Mouse (Mus musculus) neural tube, embryonic 12.5 days (tissue): ENCODE results near the gene BC048403. TPM values are rescaled to one million over a fixed set of nuclear protein-coding genes. Genes with fewer than 3 reads are reported as not detected.
A peak's percentile ranks its signal among the peaks of the same experiment; 100 is the strongest.
"Not testable (repeated sequence)": the region's sequence is repeated elsewhere in the genome, so short reads cannot be mapped to it uniquely, and the experiment has no call there.

Experiments used
- ATAC-seq: fragments of 200-750 bp; cut with Nextera tagmentation; 2 replicates; pipeline ENCODE4 v1.8.0; 2017; ENCODE audit warnings: low read depth, mild to moderate bottlenecking, moderate TSS enrichment, moderate library complexity; ENCODE audit not compliant: low FRiP score
- H3K27ac ChIP-seq: fragments of 300-500 bp; sonication (generic); 2 replicates; pipeline ENCODE4 v1.5.1; 2016
- H3K27me3 ChIP-seq: fragments of 300-500 bp; sonication (generic); replicated peaks from 2 replicates; pipeline ENCODE4 v1.6.1; 2016; ENCODE audit warnings: mild to moderate bottlenecking
- H3K36me3 ChIP-seq: fragments of 300-500 bp; sonication (generic); 2 replicates; pipeline ENCODE4 v1.6.1; 2016; ENCODE audit warnings: mild to moderate bottlenecking
- H3K4me1 ChIP-seq: fragments of 300-500 bp; sonication (generic); 2 replicates; pipeline ENCODE4 v1.6.1; 2016
- H3K4me2 ChIP-seq: fragments of 300-500 bp; sonication (generic); replicated peaks from 2 replicates; pipeline ENCODE4 v1.6.1; 2016; ENCODE audit warnings: mild to moderate bottlenecking
- H3K4me3 ChIP-seq: fragments of 300-500 bp; sonication (generic); 2 replicates; pipeline ENCODE4 v1.5.1; 2016
- H3K9ac ChIP-seq: fragments of 300-500 bp; sonication (generic); 2 replicates; pipeline ENCODE4 v1.6.1; 2016; ENCODE audit warnings: mild to moderate bottlenecking
- H3K9me3 ChIP-seq: fragments of 300-500 bp; sonication (generic); 2 replicates; pipeline ENCODE4 v1.6.1; 2016; ENCODE audit warnings: mild to moderate bottlenecking
- WGBS: fragments of 180-500 bp; shearing (Covaris S2); methylation state at CpG from one replicate; pipeline ENCODE4 v1.1.7; 2016; 5-methylcytosine and 5-hydroxymethylcytosine counted together
- polyA plus RNA-seq: library from polyadenylated mRNA; unstranded; fragments of >200 nt; fragmentation: Nextera tagmentation; extraction: Ambion mirVana; gene quantifications from 2 replicates; pipeline ENCODE4 v1.2.1, GENCODE M21; 2016

The BC048403 gene
- polyA plus RNA-seq, 1 experiment from 2014 or later: 2.4 TPM

- Histone ChIP-seq H3K9me3 (no peaks in the 10 kb centered on the region), H3K4me2 (no peak overlapping the region), H3K4me1 (no peaks in the 10 kb centered on the region), H3K27me3 (no peaks in the 10 kb centered on the region), H3K27ac (no peak overlapping the region), H3K9ac (no peak overlapping the region), H3K4me3 (no peak overlapping the region), H3K36me3 (no peaks in the 10 kb centered on the region)
- 84% methylated on average over 13 of the region's 13 CpGs for WGBS
- ATAC-seq: peak; percentile 33; the same call in 1 of the 2 replicates
Measured at GRCm38 (mm10) chr10:121764469-121765173, 24.9 kb downstream of the BC048403 start.

- 50% methylated on average over 10 of the region's 10 CpGs for WGBS
- H3K4me1 ChIP-seq: no peaks in the 10 kb centered on the region
- H3K4me2 ChIP-seq: no peak overlapping the region
- H3K36me3 ChIP-seq: no peaks in the 10 kb centered on the region
- peak; percentile 94 for ATAC-seq
- no peaks in the 10 kb centered on the region for H3K9me3 ChIP-seq
- H3K27ac ChIP-seq: no peak overlapping the region
- no peak overlapping the region for H3K9ac ChIP-seq
- H3K27me3 ChIP-seq: no peaks in the 10 kb centered on the region
- H3K4me3 ChIP-seq: no peak overlapping the region
Measured at GRCm38 (mm10) chr10:121765174-121766057, 25.7 kb downstream of the BC048403 start.

GRCm38 (mm10) chr10:121767295-121767694 lies 27.6 kb downstream of the BC048403 start:
- not testable (repeated sequence) for ATAC-seq
- WGBS: 74% methylated on average over 3 of the region's 3 CpGs

GRCm38 (mm10) chr10:121769711-121770110 lies 30.0 kb downstream of the BC048403 start:
- Histone ChIP-seq H3K4me2 (no peak overlapping the region), H3K9me3 (no peaks in the 10 kb centered on the region), H3K4me3 (no peak overlapping the region), H3K4me1 (no peaks in the 10 kb centered on the region), H3K27me3 (no peaks in the 10 kb centered on the region), H3K36me3 (no peaks in the 10 kb centered on the region), H3K27ac (no peak overlapping the region), H3K9ac (no peak overlapping the region)
- WGBS: 93% methylated on average over 5 of the region's 5 CpGs
- no peak for ATAC-seq

More at GRCm38 (mm10) chr10:121767295-121767694, 27.6 kb downstream of the BC048403 start:
- H3K9me3 ChIP-seq, H3K4me3 ChIP-seq, H3K27me3 ChIP-seq, H3K4me1 ChIP-seq, H3K36me3 ChIP-seq, H3K9ac ChIP-seq, H3K27ac ChIP-seq, H3K4me2 ChIP-seq: not testable (repeated sequence)

GRCm38 (mm10) chr10:121770624-121771577 lies 31.2 kb downstream of the BC048403 start:
- no peak overlapping the region for H3K4me3 ChIP-seq
- H3K9ac ChIP-seq: no peak overlapping the region
- 54% methylated on average over 20 of the region's 20 CpGs for WGBS
- no peaks in the 10 kb centered on the region for H3K27me3 ChIP-seq
- H3K27ac ChIP-seq: no peak overlapping the region
- no peak for ATAC-seq
- no peaks in the 10 kb centered on the region for H3K4me1 ChIP-seq
- H3K36me3 ChIP-seq: no peaks in the 10 kb centered on the region
- no peaks in the 10 kb centered on the region for H3K9me3 ChIP-seq
- H3K4me2 ChIP-seq: peak overlapping the region; percentile 27

- no peak for ATAC-seq
- WGBS: 81% methylated on average over 4 of the region's 4 CpGs
Measured at GRCm38 (mm10) chr10:121773813-121774212, 34.1 kb downstream of the BC048403 start.

GRCm38 (mm10) chr10:121775990-121776389 lies 36.3 kb downstream of the BC048403 start:
- H3K4me3 ChIP-seq: no peak overlapping the region
- no peaks in the 10 kb centered on the region for H3K9me3 ChIP-seq
- no peaks in the 10 kb centered on the region for H3K27me3 ChIP-seq
- no peak overlapping the region for H3K27ac ChIP-seq
- ATAC-seq: no peak
- no peaks in the 10 kb centered on the region for H3K36me3 ChIP-seq
- no peak overlapping the region for H3K4me2 ChIP-seq
- H3K9ac ChIP-seq: no peak overlapping the region
- H3K4me1 ChIP-seq: no peaks in the 10 kb centered on the region
- WGBS: 65% methylated on average over 3 of the region's 3 CpGs

More at GRCm38 (mm10) chr10:121773813-121774212, 34.1 kb downstream of the BC048403 start:
- Histone ChIP-seq H3K4me2 (no peak overlapping the region), H3K4me3 (no peak overlapping the region), H3K27ac (no peak overlapping the region), H3K27me3 (no peaks in the 10 kb centered on the region), H3K4me1 (no peaks in the 10 kb centered on the region), H3K9me3 (no peaks in the 10 kb centered on the region), H3K36me3 (no peaks in the 10 kb centered on the region), H3K9ac (no peak overlapping the region)

- no peak overlapping the region for H3K4me3 ChIP-seq
- H3K27ac ChIP-seq: no peak overlapping the region
- H3K27me3 ChIP-seq: no peaks in the 10 kb centered on the region
- peak; percentile 21; the same call in 1 of the 2 replicates for ATAC-seq
- H3K9ac ChIP-seq: no peak overlapping the region
- H3K9me3 ChIP-seq: no peaks in the 10 kb centered on the region
- no peak overlapping the region for H3K4me2 ChIP-seq
- WGBS: 58% methylated on average over 14 of the region's 14 CpGs
- H3K4me1 ChIP-seq: no peaks in the 10 kb centered on the region
- peaks cover 39% of the 10 kb centered on the region for H3K36me3 ChIP-seq
Measured at GRCm38 (mm10) chr10:121781159-121781558, 41.4 kb downstream of the BC048403 start.

GRCm38 (mm10) chr10:121788536-121788935 lies 48.8 kb downstream of the BC048403 start:
- Histone ChIP-seq H3K4me1 (peaks cover 9% of the 10 kb centered on the region), H3K9ac (no peak overlapping the region), H3K36me3 (peaks cover 47% of the 10 kb centered on the region), H3K9me3 (no peaks in the 10 kb centered on the region), H3K4me3 (no peak overlapping the region), H3K27me3 (no peaks in the 10 kb centered on the region), H3K27ac (no peak overlapping the region), H3K4me2 (no peak overlapping the region)
- WGBS: 86% methylated on average over 3 of the region's 3 CpGs
- no peak for ATAC-seq

GRCm38 (mm10) chr10:121790078-121790477 lies 50.3 kb downstream of the BC048403 start:
- Histone ChIP-seq H3K4me1 (peaks cover 9% of the 10 kb centered on the region), H3K27me3 (no peaks in the 10 kb centered on the region), H3K9ac (no peak overlapping the region), H3K4me3 (no peak overlapping the region), H3K4me2 (no peak overlapping the region), H3K36me3 (peaks cover 42% of the 10 kb centered on the region), H3K9me3 (no peaks in the 10 kb centered on the region), H3K27ac (no peak overlapping the region)
- no peak for ATAC-seq
- WGBS: 22% methylated on average over 6 of the region's 6 CpGs

- 92% methylated on average over 17 of the region's 17 CpGs for WGBS
- H3K4me1 ChIP-seq: peaks cover 9% of the 10 kb centered on the region
Measured at GRCm38 (mm10) chr10:121792661-121793060, 52.9 kb downstream of the BC048403 start.

More at GRCm38 (mm10) chr10:121792661-121793060, 52.9 kb downstream of the BC048403 start:
- Histone ChIP-seq H3K36me3 (peaks cover 30% of the 10 kb centered on the region; the same call in 1 of the 2 replicates), H3K4me2 (no peak overlapping the region), H3K4me3 (no peak overlapping the region), H3K27ac (no peak overlapping the region), H3K27me3 (no peaks in the 10 kb centered on the region), H3K9me3 (no peaks in the 10 kb centered on the region), H3K9ac (no peak overlapping the region)
- ATAC-seq: no peak
